Mouse (Mus musculus): ENCODE results near the gene Rnf24. TPM values are rescaled to one million over a fixed set of nuclear protein-coding genes. Genes with fewer than 3 reads are reported as not detected.
"Not testable (repeated sequence)": the region's sequence is repeated elsewhere in the genome, so short reads cannot be mapped to it uniquely, and the experiment has no call there.

Gene Rnf24
- polyA plus RNA-seq, 1 experiment: 3.6 TPM

DNA sequence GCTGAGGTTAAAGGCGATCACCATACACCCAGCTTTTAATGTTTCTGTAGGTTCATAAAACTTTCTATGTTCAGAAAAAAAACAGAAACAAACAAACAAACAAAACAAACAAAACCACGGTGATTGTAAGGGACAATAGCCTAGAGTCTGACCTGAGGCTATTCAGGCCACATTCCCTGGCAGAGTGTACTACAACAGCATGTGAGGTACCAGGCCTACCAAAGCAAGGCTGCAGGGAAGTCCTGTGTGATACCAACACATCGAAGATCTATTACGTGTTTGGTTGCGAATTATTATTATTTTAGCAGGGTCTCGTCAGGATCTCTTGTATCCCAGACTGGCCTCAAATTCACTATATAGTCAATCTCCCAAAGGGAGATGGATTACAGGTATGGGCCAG lies 2.4 kb downstream of the Rnf24 start:
- WGBS: 79% methylated on average over 6 of the region's 6 CpGs
- TF ChIP-seq POLR2A (IDR thresholded peaks at IDR 0.05; ENCODE audit: borderline replicate concordance, extremely low read depth, low read depth, low read length): no peak
- H3K4me3 ChIP-seq (replicated peaks; ENCODE audit: extremely low read depth, low read depth, low read length): no peak overlapping the region
- DNase-seq: no peak
- no peaks in the 10 kb centered on the region for H3K4me1 ChIP-seq (ENCODE audit: control insufficient read depth, insufficient read depth, low read length)

DNA sequence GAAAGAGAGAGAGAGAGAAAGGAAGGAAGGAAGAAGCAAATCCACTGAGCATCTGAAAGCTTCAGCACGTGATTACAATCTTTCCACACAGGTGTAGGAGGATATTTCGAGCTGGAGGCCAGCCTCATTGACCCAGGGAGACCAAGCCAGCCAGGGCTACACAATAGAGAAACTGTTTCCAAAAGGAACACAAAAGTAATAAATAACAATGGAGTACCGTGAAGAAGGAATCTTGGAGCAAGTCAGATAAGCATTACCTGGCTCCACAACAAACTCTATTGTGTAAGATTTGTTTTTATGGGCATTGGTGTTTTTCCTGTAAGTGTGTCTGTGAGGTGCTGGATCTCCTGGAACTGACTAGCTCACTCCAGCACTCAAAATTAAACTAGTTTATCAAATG lies 7.1 kb downstream of the Rnf24 start:
- 30% methylated on average over 3 of the region's 3 CpGs for WGBS
- Histone ChIP-seq H3K4me3 (replicated peaks; ENCODE audit: extremely low read depth, low read depth, low read length) (no peak overlapping the region), H3K4me1 (ENCODE audit: control insufficient read depth, insufficient read depth, low read length) (no peaks in the 10 kb centered on the region)
- TF ChIP-seq POLR2A (IDR thresholded peaks at IDR 0.05; ENCODE audit: borderline replicate concordance, extremely low read depth, low read depth, low read length): no peak
- TF ChIP-seq CTCF (IDR thresholded peaks at IDR 0.05; ENCODE audit: insufficient read depth, low read length): no peak
- no peak for DNase-seq

DNA sequence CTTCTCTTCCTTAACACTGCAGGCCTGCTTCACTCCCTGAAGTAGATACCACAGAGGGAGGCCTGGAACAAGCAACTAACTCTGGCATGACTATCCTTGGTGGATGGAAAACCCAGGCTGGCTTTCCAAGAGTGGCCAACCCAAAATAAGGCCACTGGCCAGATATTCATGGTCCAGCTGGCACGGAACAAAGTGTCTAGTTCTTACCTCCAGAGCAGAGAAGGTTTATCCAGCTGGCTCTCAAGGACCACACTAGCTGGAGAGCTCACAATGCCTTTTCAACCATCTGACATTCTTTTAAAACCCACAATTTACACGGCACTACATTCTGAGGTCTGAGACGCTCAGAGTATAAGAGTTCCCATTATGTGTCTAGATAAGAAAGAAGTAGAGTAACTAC lies 8.2 kb downstream of the Rnf24 start:
- no peak for TF ChIP-seq CTCF (IDR thresholded peaks at IDR 0.05; ENCODE audit: insufficient read depth, low read length)
- no peak for TF ChIP-seq POLR2A (IDR thresholded peaks at IDR 0.05; ENCODE audit: borderline replicate concordance, extremely low read depth, low read depth, low read length)
- H3K4me1 ChIP-seq (ENCODE audit: control insufficient read depth, insufficient read depth, low read length): no peaks in the 10 kb centered on the region
- no peak overlapping the region for H3K4me3 ChIP-seq (replicated peaks; ENCODE audit: extremely low read depth, low read depth, low read length)
- no peak for DNase-seq
- WGBS: 56% methylated on average over 3 of the region's 3 CpGs

DNA sequence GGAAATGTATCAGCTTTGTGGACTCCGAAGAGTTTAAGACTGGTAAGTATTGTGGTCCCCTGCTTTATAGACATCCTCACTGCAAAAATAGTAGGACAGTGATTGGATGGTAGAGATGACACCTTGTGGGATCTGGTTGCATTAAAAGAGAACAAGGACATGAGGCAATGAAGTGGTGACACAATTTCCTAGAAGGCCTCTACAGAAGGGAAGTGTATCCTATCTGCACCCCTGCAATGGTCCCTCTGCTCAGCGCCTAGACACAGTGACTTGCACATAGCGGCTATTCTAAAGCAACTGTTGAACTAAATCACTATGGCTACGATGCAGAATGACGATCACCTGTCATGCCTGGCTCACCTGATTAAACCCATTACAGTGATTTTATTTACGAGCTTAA lies 15.1 kb downstream of the Rnf24 start:
- Histone ChIP-seq H3K4me1 (ENCODE audit: control insufficient read depth, insufficient read depth, low read length) (no peaks in the 10 kb centered on the region), H3K4me3 (replicated peaks; ENCODE audit: extremely low read depth, low read depth, low read length) (no peak overlapping the region)
- no peak for TF ChIP-seq POLR2A (IDR thresholded peaks at IDR 0.05; ENCODE audit: borderline replicate concordance, extremely low read depth, low read depth, low read length)
- no peak for TF ChIP-seq CTCF (IDR thresholded peaks at IDR 0.05; ENCODE audit: insufficient read depth, low read length)
- 83% methylated on average over 6 of the region's 6 CpGs for WGBS
- no peak for DNase-seq

DNA sequence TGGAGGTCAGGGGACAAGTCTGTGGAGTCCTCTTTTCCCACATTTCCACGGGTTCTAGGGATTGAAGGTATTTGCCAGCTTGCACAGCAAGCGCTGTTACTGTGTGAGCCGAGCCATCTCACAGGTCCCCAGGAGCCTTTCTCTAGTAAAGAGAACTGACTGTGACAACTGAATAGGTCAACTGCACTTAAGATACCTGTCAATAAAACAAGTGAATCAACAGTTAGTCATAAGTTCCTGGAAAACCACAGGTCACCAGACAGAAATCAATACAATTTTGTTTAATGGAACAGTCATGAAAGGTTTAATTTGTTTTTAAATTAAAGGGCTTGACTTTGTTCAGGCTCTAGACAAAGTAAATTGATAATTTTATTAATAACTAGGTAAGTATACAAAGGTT lies 22.1 kb downstream of the Rnf24 start:
- no peak overlapping the region for H3K4me3 ChIP-seq (replicated peaks; ENCODE audit: extremely low read depth, low read depth, low read length)
- H3K4me1 ChIP-seq (ENCODE audit: control insufficient read depth, insufficient read depth, low read length): 0 out of 2 replicates have a peak, but pooled peaks cover 3% of the 10 kb centered on the region
- DNase-seq: no peak
- TF ChIP-seq POLR2A (IDR thresholded peaks at IDR 0.05; ENCODE audit: borderline replicate concordance, extremely low read depth, low read depth, low read length) (no peak), CTCF (IDR thresholded peaks at IDR 0.05; ENCODE audit: insufficient read depth, low read length) (no peak)
- 78% methylated on average over 3 of the region's 3 CpGs for WGBS

DNA sequence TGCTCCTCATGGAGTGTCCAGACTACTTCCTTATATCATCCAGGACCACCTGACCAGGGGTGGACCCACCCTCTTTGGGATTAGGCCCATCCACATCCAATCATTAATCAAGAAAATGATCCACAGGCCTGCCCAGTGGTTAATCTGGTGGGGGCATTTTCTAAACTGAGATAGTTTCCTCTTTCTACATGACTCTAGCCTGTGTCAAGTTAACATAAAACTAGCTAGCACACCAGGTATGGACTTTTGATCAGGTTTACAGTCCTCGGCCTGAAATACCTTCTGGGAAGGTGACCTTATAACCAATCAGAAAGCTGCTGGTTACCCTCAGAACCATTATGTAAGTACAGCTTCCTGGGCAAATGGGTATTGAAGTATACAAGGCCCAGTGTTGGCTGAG lies 23.7 kb downstream of the Rnf24 start:
- 98% methylated on average over 1 of the region's 1 CpGs for WGBS
- TF ChIP-seq CTCF (IDR thresholded peaks at IDR 0.05; ENCODE audit: insufficient read depth, low read length) (no peak), POLR2A (IDR thresholded peaks at IDR 0.05; ENCODE audit: borderline replicate concordance, extremely low read depth, low read depth, low read length) (no peak)

DNA sequence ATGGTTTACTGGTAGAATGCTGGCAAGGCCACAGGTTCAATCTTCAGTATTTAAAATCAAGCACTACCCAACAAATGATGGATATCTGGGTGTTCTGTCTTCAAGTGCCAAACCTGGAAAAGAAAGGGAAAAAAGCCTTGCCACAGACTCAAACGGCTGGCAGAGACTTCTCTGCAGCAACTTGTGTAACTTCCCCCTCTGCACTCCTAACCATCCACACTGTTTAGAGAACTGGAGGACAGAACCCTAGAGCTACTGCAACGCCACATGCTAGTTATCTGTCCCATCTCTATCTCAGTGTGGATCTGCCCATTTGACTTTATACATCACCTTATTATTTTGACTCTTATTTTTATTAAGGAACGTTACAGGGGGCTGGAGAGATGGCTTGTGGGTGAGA lies 26.6 kb downstream of the Rnf24 start:
- Histone ChIP-seq H3K4me3 (replicated peaks; ENCODE audit: extremely low read depth, low read depth, low read length) (no peak overlapping the region), H3K4me1 (ENCODE audit: control insufficient read depth, insufficient read depth, low read length) (peaks cover 5% of the 10 kb centered on the region)
- no peak for TF ChIP-seq CTCF (IDR thresholded peaks at IDR 0.05; ENCODE audit: insufficient read depth, low read length)
- TF ChIP-seq POLR2A (IDR thresholded peaks at IDR 0.05; ENCODE audit: borderline replicate concordance, extremely low read depth, low read depth, low read length): no peak
- no peak for DNase-seq
- WGBS: 43% methylated on average over 3 of the region's 3 CpGs

More for the DNA sequence above, 23.7 kb downstream of the Rnf24 start:
- Histone ChIP-seq H3K4me1 (ENCODE audit: control insufficient read depth, insufficient read depth, low read length) (0 out of 2 replicates have a peak, but pooled peaks cover 3% of the 10 kb centered on the region), H3K4me3 (replicated peaks; ENCODE audit: extremely low read depth, low read depth, low read length) (no peak overlapping the region)
- no peak for DNase-seq

DNA sequence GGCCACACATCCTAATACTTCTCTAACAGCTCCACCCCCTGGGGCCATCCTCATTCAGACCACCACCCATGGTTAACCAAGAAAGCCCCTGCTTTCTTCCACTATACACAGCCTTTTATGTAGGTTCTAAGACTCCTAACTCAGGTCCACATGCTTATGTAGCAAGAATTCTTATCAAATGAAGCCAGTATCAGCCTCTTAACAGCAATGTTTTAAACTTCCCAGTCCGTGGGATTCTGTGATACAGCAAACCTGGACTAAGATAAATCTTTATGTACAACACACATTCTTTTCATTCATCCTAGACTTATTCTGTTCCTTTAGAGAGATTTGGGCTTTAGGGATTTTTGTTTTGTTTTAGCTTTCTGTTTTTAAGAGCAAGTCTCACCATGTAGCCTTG lies 29.0 kb downstream of the Rnf24 start:
- H3K4me1 ChIP-seq (ENCODE audit: control insufficient read depth, insufficient read depth, low read length): peaks cover 5% of the 10 kb centered on the region
- no peak for TF ChIP-seq POLR2A (IDR thresholded peaks at IDR 0.05; ENCODE audit: borderline replicate concordance, extremely low read depth, low read depth, low read length)
- no peak for TF ChIP-seq CTCF (IDR thresholded peaks at IDR 0.05; ENCODE audit: insufficient read depth, low read length)
- 66% methylated on average over 1 of the region's 1 CpGs for WGBS
- no peak overlapping the region for H3K4me3 ChIP-seq (replicated peaks; ENCODE audit: extremely low read depth, low read depth, low read length)
- DNase-seq: no peak

DNA sequence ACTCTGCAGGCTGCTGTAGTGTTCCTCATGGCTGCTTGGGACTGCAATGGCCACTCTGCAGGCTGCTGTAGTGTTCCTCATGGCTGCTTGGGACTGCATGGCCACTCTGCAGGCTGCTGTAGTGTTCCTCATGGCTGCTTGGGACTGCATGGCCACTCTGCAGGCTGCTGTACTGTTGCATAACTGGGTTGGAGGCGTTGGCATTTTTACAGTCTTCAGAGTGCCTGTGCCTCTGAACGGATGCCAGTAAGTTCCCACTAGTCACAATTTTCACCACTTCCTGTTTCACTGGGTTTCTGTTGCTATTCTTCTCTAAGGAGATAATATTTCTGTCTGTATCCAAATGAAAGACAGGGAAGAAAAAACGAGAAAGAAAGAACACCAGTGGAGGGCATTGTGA lies 31.5 kb downstream of the Rnf24 start:
- H3K4me1 ChIP-seq (ENCODE audit: control insufficient read depth, insufficient read depth, low read length): not testable (repeated sequence)
- peak; percentile 33 for DNase-seq
- peak overlapping the region; percentile 13 for H3K4me3 ChIP-seq (replicated peaks; ENCODE audit: extremely low read depth, low read depth, low read length)
- 7% methylated on average over 3 of the region's 3 CpGs for WGBS

DNA sequence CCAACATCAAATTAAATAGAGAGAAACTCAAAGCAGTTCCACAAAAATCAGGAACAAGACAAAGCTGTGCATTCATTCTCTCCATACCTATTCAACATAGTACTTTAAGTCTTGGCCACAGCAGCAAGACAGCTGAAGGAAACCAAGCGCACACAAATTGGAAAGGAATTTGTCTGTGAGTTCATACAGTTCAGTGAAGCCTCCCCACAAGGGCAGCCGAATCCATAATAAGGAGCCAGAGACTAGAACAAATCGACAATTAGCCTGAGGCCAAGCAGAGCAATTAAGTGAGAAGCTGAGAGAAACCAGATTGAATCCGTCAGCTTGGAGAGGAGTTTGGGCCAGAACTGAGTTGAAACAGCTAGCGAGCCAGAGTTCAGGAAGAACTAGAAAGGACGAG lies 33.3 kb downstream of the Rnf24 start:
- TF ChIP-seq CTCF (IDR thresholded peaks at IDR 0.05; ENCODE audit: insufficient read depth, low read length): no peak
- TF ChIP-seq POLR2A (IDR thresholded peaks at IDR 0.05; ENCODE audit: borderline replicate concordance, extremely low read depth, low read depth, low read length): no peak
- WGBS: 76% methylated on average over 6 of the region's 6 CpGs

DNA sequence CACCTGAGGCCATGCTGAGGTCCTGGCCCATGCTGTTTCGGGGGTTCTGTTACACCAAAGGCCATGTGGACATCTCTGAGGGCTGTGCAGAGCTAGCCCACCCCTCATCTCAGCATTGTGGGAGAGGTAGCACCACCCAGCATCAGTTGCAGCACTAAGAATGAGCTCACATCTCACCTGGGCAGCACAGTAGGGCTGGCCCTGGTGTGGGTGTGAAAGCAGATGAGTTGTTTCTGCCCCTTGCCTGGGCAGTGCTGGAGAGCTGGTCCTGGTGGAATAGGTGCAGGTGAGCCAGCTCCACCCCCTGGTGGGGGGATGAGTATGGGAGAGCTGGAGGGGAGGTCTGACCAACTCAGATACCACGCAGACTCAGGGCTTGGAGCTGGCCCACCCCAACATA lies 36.5 kb downstream of the Rnf24 start:
- Histone ChIP-seq H3K4me3 (replicated peaks; ENCODE audit: extremely low read depth, low read depth, low read length) (no peak overlapping the region), H3K4me1 (ENCODE audit: control insufficient read depth, insufficient read depth, low read length) (peaks cover 2% of the 10 kb centered on the region)
- no peak for DNase-seq
- 84% methylated on average over 2 of the region's 2 CpGs for WGBS
- TF ChIP-seq POLR2A (IDR thresholded peaks at IDR 0.05; ENCODE audit: borderline replicate concordance, extremely low read depth, low read depth, low read length): no peak
- no peak for TF ChIP-seq CTCF (IDR thresholded peaks at IDR 0.05; ENCODE audit: insufficient read depth, low read length)

More for the DNA sequence above, 33.3 kb downstream of the Rnf24 start:
- Histone ChIP-seq H3K4me3 (replicated peaks; ENCODE audit: extremely low read depth, low read depth, low read length) (no peak overlapping the region), H3K4me1 (ENCODE audit: control insufficient read depth, insufficient read depth, low read length) (peaks cover 2% of the 10 kb centered on the region)
- no peak for DNase-seq
